Mouse (Mus musculus) spleen, postnatal 4 days (tissue): Measurements from ENCODE around the gene Slc37a1.

Experiments
- DNase-seq, 2 experiments: peaks; one replicate each; pipeline ENCODE4 v3.0.0; 2022; ENCODE audit warnings: low spot score in 2 of 2

The Slc37a1 gene

GRCm38 (mm10) chr17:31294363-31295214 lies 8.0 kb downstream of the Slc37a1 start:
- DNase-seq = peak in 1 of 2 experiments; percentile 83

- DNase-seq = peak; percentile 76 to 89
These were observed 8.8 kb downstream of the Slc37a1 start for GRCm38 (mm10) chr17:31295215-31295891.

DNA sequence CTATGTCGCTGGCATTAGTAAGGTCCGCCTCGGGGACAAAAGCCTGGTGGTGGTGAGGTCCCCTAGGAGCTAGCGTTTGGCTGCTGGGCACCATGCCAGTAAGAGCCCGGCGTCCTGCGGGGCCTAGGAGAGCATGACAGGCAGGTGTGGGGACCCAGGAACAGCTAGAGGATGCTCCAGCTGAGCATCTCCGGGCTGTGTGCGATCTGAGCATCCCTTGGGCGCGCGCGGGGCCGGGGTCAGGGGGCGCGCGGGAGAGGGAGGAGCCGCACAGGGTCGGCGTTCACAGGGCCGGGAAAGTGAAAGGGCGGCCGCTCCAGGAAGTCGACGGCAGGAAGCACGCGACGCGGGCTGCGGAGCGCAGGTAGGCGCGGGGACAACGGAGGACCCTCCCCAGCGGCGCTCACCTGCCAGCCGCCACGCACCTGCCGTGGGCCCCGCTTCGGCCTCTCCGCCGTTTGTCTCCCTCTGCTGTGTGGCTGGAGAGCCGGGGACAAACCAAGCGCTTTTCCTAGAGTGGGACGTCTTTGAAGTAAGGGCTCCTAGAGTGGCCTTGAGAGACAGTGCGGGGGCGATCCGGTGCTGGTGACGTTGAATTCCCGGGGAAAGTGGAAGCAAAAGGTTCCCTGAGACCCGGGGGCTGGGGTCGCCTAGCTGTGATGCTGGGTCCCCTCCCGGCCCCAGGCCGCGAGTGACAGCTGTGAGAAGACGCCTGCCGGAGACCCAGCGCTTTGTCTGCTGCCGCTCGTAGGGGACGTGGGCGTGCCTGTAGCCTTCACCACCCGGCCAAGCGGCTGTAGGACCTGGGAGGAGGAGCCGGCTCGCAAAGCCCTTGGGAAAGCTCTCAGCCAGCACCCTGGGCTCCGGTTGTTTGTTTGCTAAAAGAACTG lies 9.5 kb downstream of the Slc37a1 start:
- DNase-seq = peak; percentile 79 to 90

DNA sequence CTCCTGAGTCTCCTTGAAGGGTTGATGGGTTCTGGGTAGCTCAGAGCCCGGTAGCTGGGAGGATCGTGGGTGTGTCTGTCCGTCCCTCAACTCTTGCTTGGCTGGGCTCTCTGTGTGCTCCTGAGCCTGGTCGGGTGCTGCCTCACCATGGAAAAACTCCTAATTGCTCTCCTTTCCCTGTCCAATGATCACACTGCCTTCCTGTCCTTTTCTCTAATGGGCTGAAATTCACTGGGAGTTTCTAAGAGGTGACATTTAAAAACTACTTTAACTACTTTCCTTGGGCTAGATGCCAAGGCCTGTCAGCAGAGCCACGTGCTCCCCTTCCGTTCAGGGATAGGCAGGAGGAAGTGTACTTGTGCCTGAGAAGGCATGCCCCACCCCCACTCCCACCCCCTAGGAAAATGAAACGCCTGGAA lies 10.9 kb downstream of the Slc37a1 start:
- DNase-seq = peak in 1 of 2 experiments; percentile 71

GRCm38 (mm10) chr17:31298419-31299209 lies 12.0 kb downstream of the Slc37a1 start:
- DNase-seq = no peak

DNA sequence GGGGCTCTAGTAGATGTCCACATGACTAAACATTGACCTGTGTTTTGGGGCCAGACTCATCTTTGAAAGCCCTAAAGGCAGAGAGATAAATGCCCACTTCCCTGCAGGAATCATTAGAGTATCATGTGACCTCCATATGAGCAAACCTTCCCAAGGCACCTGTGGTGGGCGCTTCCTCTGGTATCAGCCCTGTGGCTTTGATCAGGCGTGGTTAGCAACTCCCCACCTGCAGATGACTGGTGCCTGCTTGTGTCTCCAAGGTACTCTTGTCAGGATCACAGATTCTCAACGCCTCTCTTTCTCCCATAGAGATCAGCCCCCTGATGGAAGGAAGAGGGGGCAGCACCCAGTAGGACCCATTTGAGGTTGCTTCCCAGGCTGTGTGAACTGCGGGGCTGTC lies 13.4 kb downstream of the Slc37a1 start:
- DNase-seq = no peak

- DNase-seq = no peak
These were observed 14.1 kb downstream of the Slc37a1 start for GRCm38 (mm10) chr17:31300736-31301135.

GRCm38 (mm10) chr17:31303401-31303800 lies 16.8 kb downstream of the Slc37a1 start:
- DNase-seq = no peak

GRCm38 (mm10) chr17:31304895-31305775 lies 18.5 kb downstream of the Slc37a1 start:
- peak in 1 of 2 experiments; percentile 76 for DNase-seq

DNA sequence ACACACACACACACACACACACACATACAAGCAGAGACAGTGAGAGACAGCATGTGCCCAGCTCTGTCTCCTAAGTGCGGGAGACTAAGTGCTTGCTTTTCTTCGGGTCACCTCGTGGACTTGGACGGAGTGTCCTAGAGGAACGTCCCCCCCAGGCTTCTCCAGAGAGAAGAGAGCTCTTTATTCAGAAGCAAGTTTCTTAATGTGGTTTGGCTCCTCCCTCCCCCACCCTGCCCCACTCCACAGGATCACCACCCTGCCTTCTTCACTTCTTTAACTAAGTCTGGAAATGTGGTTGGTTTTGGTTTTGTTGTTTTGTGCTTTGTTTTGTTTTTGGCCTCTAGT lies 19.2 kb downstream of the Slc37a1 start:
- DNase-seq = no peak

DNA sequence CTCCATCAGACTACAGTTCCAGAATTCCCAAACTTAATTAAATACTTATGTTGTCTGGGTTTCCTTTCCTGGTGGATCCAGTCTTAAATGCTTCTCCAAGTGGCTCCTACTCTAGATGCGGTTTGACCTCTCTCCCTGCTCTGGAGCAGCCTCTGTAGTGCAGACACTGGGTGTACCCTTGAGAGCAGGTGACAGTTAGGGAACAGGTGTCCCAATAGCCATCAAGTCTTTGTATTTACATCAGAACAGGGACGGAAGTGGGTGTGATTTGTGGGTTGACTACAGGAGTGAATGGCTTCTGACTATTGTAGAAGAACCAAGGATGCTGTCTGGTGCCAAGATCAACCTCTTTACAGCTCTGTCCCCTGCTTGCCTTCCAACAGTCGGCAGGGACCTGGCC lies 21.2 kb downstream of the Slc37a1 start:
- DNase-seq = no peak

DNA sequence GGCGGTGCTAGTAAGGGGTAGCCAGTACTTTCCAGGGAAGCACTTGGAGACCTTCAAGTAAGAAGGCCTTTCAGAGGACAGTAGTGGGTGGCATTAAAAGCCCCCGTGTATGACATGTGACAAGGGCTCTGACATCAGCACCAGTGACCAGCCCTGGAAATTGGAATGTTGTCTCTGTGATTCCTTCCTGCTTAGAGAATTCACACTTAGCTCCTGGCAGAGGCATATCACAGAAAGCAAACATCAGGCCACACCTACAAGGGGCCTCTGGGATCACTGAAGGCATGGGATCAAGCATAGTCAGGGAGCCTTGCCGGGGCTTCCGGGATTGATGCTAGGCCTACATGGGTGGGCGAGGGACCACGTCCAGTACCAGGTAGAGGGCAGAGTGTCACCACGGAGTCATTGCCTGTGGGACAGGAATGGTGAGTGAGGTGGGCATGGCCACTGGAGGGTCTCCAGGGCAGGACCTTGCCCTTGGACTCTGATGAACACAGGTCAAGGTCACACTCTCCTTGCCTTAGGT lies 21.8 kb downstream of the Slc37a1 start:
- DNase-seq = no peak

GRCm38 (mm10) chr17:31309281-31309793 lies 22.7 kb downstream of the Slc37a1 start:
- no peak for DNase-seq

GRCm38 (mm10) chr17:31311047-31311446 lies 24.5 kb downstream of the Slc37a1 start:
- DNase-seq = no peak

DNA sequence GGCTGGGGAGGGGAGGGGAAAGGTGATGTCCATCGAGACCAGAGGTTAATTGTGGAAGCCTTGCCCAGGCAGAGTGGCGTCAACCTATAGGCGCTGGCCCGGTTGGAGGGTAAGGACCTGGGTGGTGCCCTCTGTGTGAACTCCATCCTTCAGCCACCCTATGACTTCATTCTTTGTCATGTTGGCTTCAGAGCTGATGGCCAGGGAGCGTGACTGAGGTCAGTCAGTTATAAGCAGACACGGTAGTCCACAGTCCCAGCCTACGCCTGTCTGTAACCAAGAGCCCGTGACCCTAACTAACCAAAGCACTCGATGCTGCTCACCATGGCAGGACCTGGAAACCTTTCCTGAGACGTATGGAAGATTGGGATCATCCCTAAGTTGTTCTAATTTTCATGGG lies 26.1 kb downstream of the Slc37a1 start:
- DNase-seq = no peak

- DNase-seq = no peak
These were observed 28.6 kb downstream of the Slc37a1 start for GRCm38 (mm10) chr17:31315046-31315792.

DNA sequence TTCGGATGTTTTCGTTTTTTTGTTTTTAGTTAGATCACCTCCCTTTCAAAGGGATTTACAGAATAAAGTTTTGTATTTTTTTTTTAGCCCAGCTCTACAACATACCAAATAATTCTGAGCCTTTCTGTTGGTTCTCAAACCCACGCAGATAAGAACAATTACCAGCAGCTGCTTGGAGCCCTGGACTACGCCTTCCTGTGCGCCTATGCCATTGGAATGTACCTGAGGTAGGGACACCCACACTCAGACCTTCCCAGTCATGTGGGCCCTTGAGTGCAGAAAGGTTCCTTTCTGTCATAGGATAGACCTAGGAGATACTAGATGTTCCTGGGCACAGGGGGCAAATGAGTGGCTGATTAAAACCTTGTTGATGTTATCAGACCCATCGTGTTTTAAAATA lies 29.4 kb downstream of the Slc37a1 start:
- DNase-seq = no peak

DNA sequence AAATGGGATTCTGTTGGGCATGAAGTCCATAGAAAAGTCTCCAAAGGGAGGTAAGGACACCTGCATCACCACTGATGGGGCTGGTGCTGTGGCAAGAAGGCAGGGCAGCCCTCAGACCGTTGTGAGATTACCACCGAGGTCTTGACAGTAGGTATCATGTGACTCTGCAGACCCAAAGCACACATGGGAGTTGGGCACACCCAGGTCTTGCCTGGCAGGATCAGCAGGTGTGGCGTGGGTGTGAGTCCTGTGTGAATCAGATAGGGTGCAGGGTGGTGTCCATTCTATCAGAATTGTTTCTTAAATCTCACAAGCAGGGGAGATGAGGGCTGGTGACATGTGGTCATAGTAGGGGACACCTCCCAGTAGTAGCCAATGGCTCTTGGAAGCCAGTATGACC lies 30.4 kb downstream of the Slc37a1 start:
- no peak for DNase-seq
